Mouse (Mus musculus) intestine, embryonic 15.5 days (tissue): Measurements from ENCODE around the gene Gpx8. TPM values are rescaled to one million over a fixed set of nuclear protein-coding genes. Genes with fewer than 3 reads are reported as not detected.

ENCODE experiments used
- microRNA counts: library from miRNA; unstranded; fragments of <30 nt; microRNA quantifications from one replicate; lab custom pipeline; 2016
- polyA plus RNA-seq: library from polyadenylated mRNA; unstranded; fragments of >200 nt; fragmentation: Nextera tagmentation; extraction: Ambion mirVana; gene quantifications from 2 replicates; pipeline ENCODE4 v1.2.1, GENCODE M21; 2015

The Gpx8 gene
- polyA plus RNA-seq, 1 experiment from 2014 or later: 119 TPM

MicroRNAs within 50 kb of the gene (microRNA counts, 519-probe panel; counts per million panel counts)
- 2,290 counts per million, percentile 59 among the panel's probes with 10 or more counts for microRNA mmu-miR-449a (lab: Ali Mortazavi, UCI)
- 97.1 counts per million, percentile 29 among the panel's probes with 10 or more counts for microRNA mmu-miR-449b (lab: Ali Mortazavi, UCI)
- microRNA mmu-miR-449c (lab: Ali Mortazavi, UCI): 97.1 counts per million, percentile 29 among the panel's probes with 10 or more counts

Other genes with a start within 250 kb of the Gpx8 start
- 83.2 and 84.5 TPM in 2 replicates for gene Plpp1, start 245.6 kb downstream of the Gpx8 start, polyA plus RNA-seq
- gene Mtrex, start 119.0 kb downstream of the Gpx8 start, polyA plus RNA-seq: 54.2 and 60.4 TPM in 2 replicates
- gene Dhx29, start 119.0 kb downstream of the Gpx8 start, polyA plus RNA-seq: 18.0 and 21.5 TPM in 2 replicates
- gene Ccno, start 58.6 kb downstream of the Gpx8 start, polyA plus RNA-seq: 0.27 and 0.34 TPM in 2 replicates
- 0.09 TPM in 1 of 2 replicates, not detected in the other for gene Mcidas, start 52.6 kb downstream of the Gpx8 start, polyA plus RNA-seq
- gene Cdc20b, start 11.3 kb downstream of the Gpx8 start, polyA plus RNA-seq: not detected in 2 replicates
- 2.4 and 2.7 TPM in 2 replicates for gene Gzma, start 54.6 kb upstream of the Gpx8 start, polyA plus RNA-seq
- 4.2 and 4.5 TPM in 2 replicates for gene Esm1, start 163.2 kb upstream of the Gpx8 start, polyA plus RNA-seq
- not detected in 2 replicates for gene Gzmk, start 179.5 kb upstream of the Gpx8 start, polyA plus RNA-seq
- 2.6 and 2.8 TPM in 2 replicates for gene BC067074, start 246.7 kb upstream of the Gpx8 start, polyA plus RNA-seq